ENCODE assay signal across 21 mouse cellular contexts in the genomic region with DNA sequence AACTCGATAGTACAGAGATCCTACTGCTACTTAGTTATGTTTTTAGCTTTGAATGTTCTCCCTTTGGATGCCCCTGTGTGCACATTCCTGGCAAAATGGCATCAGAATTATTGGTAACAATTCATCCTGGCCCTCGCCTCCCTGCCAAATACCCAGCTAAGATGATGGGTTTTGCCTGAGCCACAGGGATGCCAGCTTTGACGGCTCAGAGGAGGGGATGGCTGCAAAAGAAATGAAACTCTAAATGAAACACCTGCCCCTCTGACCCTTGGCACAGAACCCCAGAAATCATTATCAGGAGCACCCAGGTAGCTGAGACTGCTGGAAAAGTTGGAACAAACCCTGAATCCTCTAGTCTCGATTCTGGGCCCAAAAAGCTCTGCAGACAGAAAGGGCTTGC.
"Had no signal": no experiment of that assay in that cellular context is flagged by ENCODE, and none has a peak within 500 bp of the region (broad histone marks: within the 10 kb centered on the region; RNA-seq: fewer than 3 reads in every experiment).

No protein-coding gene starts in this region.

- H3K27me3 ChIP-seq: limb, embryonic 13.5 days; liver, embryonic 12.5 days; liver, embryonic 15.5 days; lung, embryonic 15.5 days; megakaryocyte, embryonic 14.5 days; midbrain, embryonic 13.5 days; neural tube, embryonic 13.5 days; stomach, embryonic 15.5 days had no signal

- DNase-seq: kidney, postnatal 4 days; liver; lung, adult 18-20 months; lung, postnatal 10 days; lung, postnatal 36 days; retina, postnatal 1 day; right cerebral cortex, postnatal 25 days; spleen, adult 18-20 months; thymus, postnatal 36 days had no signal

- H3K4me3 ChIP-seq: limb, embryonic 10.5 days; limb, embryonic 13.5 days; liver, embryonic 12.5 days; liver, embryonic 15.5 days; lung, embryonic 15.5 days; megakaryocyte, embryonic 14.5 days; midbrain, embryonic 10.5 days; midbrain, embryonic 13.5 days; myocyte; neural tube, embryonic 13.5 days; stomach, embryonic 15.5 days had no signal

- H3K36me3 ChIP-seq: limb, embryonic 10.5 days; limb, embryonic 13.5 days; liver, embryonic 12.5 days; liver, embryonic 15.5 days; lung, embryonic 15.5 days; midbrain, embryonic 10.5 days; midbrain, embryonic 13.5 days; neural tube, embryonic 13.5 days; stomach, embryonic 15.5 days had no signal

- H3K4me1 ChIP-seq: liver, embryonic 12.5 days; liver, embryonic 15.5 days; lung, embryonic 15.5 days; megakaryocyte, embryonic 14.5 days; stomach, embryonic 15.5 days had no signal

- H3K27ac ChIP-seq: kidney, postnatal 0 days; limb, embryonic 10.5 days; limb, embryonic 13.5 days; liver, embryonic 12.5 days; liver, embryonic 15.5 days; lung, embryonic 15.5 days; midbrain, embryonic 10.5 days; midbrain, embryonic 13.5 days; neural tube, embryonic 13.5 days; stomach, embryonic 15.5 days had no signal
